Mouse (Mus musculus) erythroblast, embryonic 14.5 days (primary cell): Measurements from ENCODE around the gene Kcnn1. TPM values are rescaled to one million over a fixed set of nuclear protein-coding genes. Genes with fewer than 3 reads are reported as not detected.
"Not testable (repeated sequence)": the region's sequence is repeated elsewhere in the genome, so short reads cannot be mapped to it uniquely, and the experiment has no call there.

ENCODE experiments used
- H3K27me3 ChIP-seq: 2 replicates; pipeline ENCODE4 v1.6.1; 2012; ENCODE audit warnings: inconsistent platforms; ENCODE audit not compliant: control insufficient read depth
- H3K36me3 ChIP-seq: 2 replicates; pipeline ENCODE4 v1.6.1; 2012; ENCODE audit warnings: mild to moderate bottlenecking, inconsistent platforms; ENCODE audit not compliant: control insufficient read depth
- H3K4me1 ChIP-seq: 2 replicates; pipeline ENCODE4 v1.6.1; 2012; ENCODE audit warnings: inconsistent platforms; ENCODE audit not compliant: control insufficient read depth
- H3K4me3 ChIP-seq: replicated peaks from 2 replicates; pipeline ENCODE3; 2012; ENCODE audit warnings: moderate library complexity, mild to moderate bottlenecking, inconsistent platforms
- H3K9me3 ChIP-seq: 2 replicates; pipeline ENCODE4 v1.6.1; 2012; ENCODE audit warnings: low read length, inconsistent platforms, mixed read lengths; ENCODE audit not compliant: control insufficient read depth
- GATA1 ChIP-seq: IDR thresholded peaks from 2 replicates; pipeline ENCODE4 v1.6.1; 2012; ENCODE audit warnings: low read length, inconsistent platforms, mixed read lengths
- TAL1 ChIP-seq: IDR thresholded peaks from 3 replicates; pipeline ENCODE4 v1.6.1; 2012; ENCODE audit warnings: low read length, inconsistent platforms, mixed read lengths
- polyA plus RNA-seq: library from polyadenylated mRNA; stranded (reverse); fragments of >175 nt; gene quantifications from 2 replicates; pipeline ENCODE4 v1.2.3, GENCODE M21; 2012

Kcnn1 gene
- polyA plus RNA-seq, 1 experiment = 0.21 TPM

DNA sequence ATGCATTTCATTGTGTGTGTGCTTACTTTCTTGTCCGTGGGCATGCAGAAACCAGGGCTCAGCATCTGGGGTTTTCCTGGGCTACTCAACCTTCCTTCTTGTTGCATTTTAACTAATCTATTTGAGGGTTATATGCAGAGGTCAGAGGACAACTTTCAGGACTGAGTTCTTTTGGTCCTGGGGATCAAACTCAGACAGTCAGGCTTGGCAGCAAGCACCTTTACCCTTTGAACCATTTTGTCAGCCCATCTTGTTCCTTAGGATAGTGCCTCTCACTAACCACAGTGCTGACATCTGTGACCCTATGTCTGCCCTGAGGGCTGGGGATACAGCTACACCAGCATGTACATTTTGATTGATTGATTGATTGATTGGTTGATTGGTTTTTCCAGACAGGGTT, 35.3 kb downstream of the Kcnn1 start:
- H3K27me3 ChIP-seq = peaks cover 15% of the 10 kb centered on the region
- peaks cover 4% of the 10 kb centered on the region for H3K9me3 ChIP-seq
- peaks cover 23% of the 10 kb centered on the region for H3K4me1 ChIP-seq
- H3K4me3 ChIP-seq = no peak overlapping the region
- H3K36me3 ChIP-seq = peaks cover 10% of the 10 kb centered on the region
- no peak for TF ChIP-seq GATA1

DNA sequence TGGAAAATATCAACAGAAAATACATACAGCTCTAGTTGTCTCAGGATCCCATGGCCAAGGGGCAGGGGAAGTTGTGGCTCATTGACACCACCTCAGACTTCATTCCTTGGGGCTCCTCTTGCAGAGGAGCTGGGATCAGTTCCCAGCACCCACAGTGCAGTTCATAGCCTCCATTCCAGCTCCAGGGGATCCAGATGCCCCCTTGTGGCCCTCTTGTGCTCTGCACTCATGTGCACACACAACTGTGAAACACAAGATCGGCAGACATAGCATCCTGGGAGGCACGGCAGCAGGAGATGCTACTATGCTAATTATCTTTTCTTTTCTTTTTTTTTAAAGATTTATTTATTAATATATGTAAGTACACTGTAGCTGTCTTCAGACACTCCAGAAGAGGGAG, 36.0 kb downstream of the Kcnn1 start:
- no peak for TF ChIP-seq GATA1
- TF ChIP-seq TAL1 = no peak
- Histone ChIP-seq H3K4me3 (no peak overlapping the region), H3K4me1 (peaks cover 21% of the 10 kb centered on the region), H3K9me3 (peaks cover 4% of the 10 kb centered on the region), H3K27me3 (peaks cover 15% of the 10 kb centered on the region), H3K36me3 (peaks cover 5% of the 10 kb centered on the region)

DNA sequence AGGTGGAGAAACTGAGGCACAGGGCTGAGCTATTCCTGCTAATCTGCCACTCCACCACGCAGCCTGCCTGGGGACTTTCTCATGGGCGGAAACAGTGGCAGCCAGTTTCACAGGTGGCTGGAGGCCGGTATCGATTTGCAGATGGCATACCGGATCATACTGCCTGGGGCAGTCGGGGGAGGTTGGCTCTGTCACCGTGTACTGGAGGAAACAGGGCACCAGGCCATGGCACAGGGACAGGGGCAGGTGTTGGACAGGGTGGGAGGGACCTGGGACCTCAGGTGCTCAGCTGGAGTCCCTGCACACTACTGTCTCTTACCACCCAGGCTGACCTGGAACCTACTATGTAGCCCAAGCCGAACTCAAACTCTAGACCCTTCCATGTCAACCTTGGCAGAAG, 37.2 kb downstream of the Kcnn1 start:
- H3K4me1 ChIP-seq = peaks cover 28% of the 10 kb centered on the region
- H3K27me3 ChIP-seq = peaks cover 15% of the 10 kb centered on the region
- peaks cover 4% of the 10 kb centered on the region for H3K9me3 ChIP-seq
- H3K36me3 ChIP-seq = no peaks in the 10 kb centered on the region
- TF ChIP-seq TAL1 = no peak
- TF ChIP-seq GATA1 = no peak
- H3K4me3 ChIP-seq = no peak overlapping the region

DNA sequence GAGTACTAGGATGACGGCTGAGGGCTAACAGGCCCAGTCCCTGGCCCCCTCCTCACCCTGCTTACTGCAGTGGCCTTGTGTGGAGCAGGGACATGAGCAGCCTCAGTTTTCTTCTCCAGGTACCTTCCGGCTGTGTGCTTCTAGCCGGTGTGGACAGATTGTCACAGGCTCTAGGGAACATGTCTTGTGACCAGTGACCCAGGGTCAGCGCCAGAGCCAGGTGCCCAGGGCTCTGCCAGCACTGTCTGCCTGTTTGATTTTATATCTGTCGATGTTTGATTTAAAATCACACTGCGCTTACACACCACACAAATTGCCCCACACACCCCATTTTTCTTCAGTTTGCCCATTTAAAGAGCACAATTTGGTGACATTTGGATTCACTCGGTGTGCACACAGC, 39.3 kb downstream of the Kcnn1 start:
- Histone ChIP-seq H3K36me3 (no peaks in the 10 kb centered on the region), H3K9me3 (peaks cover 6% of the 10 kb centered on the region), H3K4me1 (peaks cover 38% of the 10 kb centered on the region), H3K27me3 (peaks cover 24% of the 10 kb centered on the region), H3K4me3 (no peak overlapping the region)
- TF ChIP-seq TAL1 = no peak
- TF ChIP-seq GATA1 = no peak

DNA sequence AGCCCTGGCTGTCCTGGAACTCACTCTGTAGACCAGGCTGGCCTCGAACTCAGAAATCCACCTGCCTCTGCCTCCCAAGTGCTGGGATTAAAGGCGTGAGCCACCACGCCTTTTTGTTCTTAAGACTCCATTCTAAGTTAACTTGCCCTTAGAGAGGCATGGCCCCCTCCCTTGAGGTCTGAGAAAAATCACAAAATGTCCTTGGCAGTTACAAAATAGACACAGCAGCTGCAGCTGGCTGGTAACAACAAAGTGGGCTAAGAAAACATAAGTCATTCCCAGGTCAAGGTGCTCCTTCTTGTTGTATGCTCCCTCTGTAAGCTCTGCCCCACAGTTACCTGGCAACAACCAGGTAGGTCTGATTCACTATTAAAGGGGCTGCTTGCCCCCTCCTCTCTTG, 40.5 kb downstream of the Kcnn1 start:
- Histone ChIP-seq H3K4me1 (peaks cover 38% of the 10 kb centered on the region), H3K27me3 (peaks cover 29% of the 10 kb centered on the region)
- H3K4me3 ChIP-seq, H3K9me3 ChIP-seq, H3K36me3 ChIP-seq: not testable (repeated sequence)

DNA sequence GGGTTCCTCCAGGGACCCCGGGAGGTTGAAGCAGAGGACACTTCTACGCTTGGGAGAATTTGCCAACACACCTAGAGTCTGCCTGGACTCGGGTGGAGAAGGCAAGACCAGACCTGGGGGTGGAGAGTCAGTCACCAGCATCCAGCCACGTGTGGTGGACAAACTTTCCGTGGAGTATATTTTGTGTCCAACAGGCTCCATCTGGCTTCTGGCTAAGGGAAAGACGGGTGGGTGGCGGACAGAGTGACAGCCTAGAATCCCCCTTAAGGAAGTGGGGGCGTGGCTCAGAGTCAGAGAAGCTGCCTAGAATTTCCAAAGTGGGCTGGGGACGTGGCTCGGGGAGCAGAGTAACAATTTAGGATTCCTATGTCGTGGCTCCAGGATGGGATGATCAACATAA, 41.1 kb downstream of the Kcnn1 start:
- H3K36me3 ChIP-seq = no peaks in the 10 kb centered on the region
- H3K9me3 ChIP-seq = peaks cover 7% of the 10 kb centered on the region
- H3K4me1 ChIP-seq = peaks cover 42% of the 10 kb centered on the region
- no peak overlapping the region for H3K4me3 ChIP-seq
- no peak for TF ChIP-seq GATA1
- TF ChIP-seq TAL1 = no peak
- peaks cover 32% of the 10 kb centered on the region for H3K27me3 ChIP-seq

DNA sequence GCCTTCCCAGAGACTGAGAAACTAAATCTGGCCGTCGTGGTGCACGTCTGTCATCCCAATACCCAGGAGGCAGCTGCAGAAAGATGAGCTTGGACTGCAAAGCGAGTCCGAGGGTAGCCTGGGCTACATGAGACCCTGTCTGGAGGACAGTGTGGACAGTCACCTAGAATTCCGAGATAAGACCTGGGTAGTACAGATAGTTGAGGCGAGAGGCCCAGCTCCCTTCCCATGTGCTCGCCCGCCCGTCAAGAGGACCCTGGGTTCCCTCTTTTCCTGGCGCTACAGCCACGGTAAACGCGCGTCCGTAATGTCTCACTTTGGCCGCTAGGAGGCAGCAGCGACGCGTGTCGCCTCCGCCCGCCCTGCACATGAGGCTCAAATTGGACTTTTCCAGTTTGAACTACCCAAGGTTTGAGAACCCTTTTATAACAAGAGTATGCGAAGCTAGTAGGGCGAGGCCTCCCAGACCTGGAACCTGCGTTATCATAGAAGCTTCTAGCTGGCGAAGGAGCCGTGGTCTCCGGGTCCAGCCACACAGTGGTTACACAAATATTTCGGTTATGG, 41.6 kb downstream of the Kcnn1 start:
- peaks cover 47% of the 10 kb centered on the region for H3K4me1 ChIP-seq

DNA sequence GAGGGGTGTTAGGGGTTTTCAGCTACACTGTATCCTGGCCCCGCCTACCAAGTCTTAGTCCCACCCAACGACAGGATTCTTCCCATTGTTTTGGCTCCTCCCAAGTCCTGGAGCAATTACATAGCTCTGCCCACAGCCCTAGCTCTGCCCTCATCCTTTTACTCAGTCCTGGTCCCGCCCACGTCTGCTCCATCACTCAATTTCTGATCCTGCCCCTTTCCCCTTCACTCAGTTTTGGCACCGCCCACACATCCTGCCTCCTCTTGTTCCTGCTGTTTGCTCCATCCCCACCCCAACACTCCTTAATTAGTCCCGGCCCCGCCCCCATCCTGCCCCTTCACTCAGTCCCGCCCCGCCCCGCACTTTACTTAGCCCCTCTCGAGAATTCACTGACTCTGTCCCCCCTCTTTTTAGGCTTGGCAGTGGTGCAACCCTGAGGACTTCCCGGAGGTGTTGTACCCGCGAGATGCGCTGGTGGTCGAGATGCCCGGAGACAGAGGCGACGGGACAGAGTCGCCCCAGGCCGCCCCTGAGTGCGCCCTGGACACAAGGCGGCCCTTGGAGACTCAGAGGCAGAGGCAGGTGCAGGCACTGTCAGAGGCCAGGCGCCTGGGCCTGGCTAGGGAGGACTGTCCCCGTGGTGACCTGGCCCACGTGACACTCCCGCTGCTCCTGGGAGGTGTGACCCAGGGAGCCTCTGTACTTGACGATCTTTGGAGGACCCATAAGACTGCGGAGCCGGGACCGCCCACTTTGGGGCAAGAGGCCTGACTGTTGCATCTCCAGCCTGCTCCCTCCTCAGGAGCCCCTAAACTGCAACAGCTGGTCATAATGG, 42.7 kb downstream of the Kcnn1 start:
- peaks cover 27% of the 10 kb centered on the region for H3K27me3 ChIP-seq
- no peaks in the 10 kb centered on the region for H3K36me3 ChIP-seq
- peaks cover 56% of the 10 kb centered on the region for H3K4me1 ChIP-seq
- peaks cover 4% of the 10 kb centered on the region for H3K9me3 ChIP-seq
- TF ChIP-seq TAL1 = no peak
- H3K4me3 ChIP-seq = no peak overlapping the region

More for the DNA sequence above, 41.6 kb downstream of the Kcnn1 start:
- Histone ChIP-seq H3K9me3 (peaks cover 4% of the 10 kb centered on the region), H3K27me3 (peaks cover 35% of the 10 kb centered on the region), H3K36me3 (no peaks in the 10 kb centered on the region), H3K4me3 (no peak overlapping the region)
- no peak for TF ChIP-seq TAL1
- no peak for TF ChIP-seq GATA1

DNA sequence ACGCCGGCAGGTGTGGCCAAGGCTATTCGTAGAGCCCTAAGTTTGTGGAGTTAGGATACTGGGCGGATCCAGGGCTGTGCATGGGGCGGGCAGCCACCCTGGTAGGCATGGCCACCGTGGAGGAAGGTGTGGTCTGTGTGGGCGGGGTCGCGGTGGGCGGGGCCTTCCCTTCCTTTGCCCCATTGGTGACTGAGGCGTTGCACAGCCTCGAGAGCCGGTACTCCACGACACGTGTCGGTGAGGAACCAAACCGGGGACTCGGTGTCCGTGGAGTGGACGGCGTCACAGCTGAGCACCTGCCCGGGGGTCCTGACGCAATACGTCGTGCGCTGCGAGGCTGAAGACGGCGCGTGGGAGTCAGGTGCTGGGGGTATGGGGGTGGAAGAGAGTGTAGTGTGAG, 46.4 kb downstream of the Kcnn1 start:
- peaks cover 36% of the 10 kb centered on the region for H3K27me3 ChIP-seq
- peaks cover 40% of the 10 kb centered on the region for H3K4me1 ChIP-seq
- H3K9me3 ChIP-seq = peaks cover 4% of the 10 kb centered on the region
- H3K4me3 ChIP-seq = peak overlapping the region; percentile 55
- no peaks in the 10 kb centered on the region for H3K36me3 ChIP-seq
- no peak for TF ChIP-seq GATA1
- TF ChIP-seq TAL1 = no peak
